ENCODE assay signal across 20 mouse cellular contexts in genomic region chr15:96268610-96269009, GRCm38 (mm10).
"Had no signal": no experiment of that assay in that cellular context is flagged by ENCODE, and none has a peak within 500 bp of the region (broad histone marks: within the 10 kb centered on the region; RNA-seq: fewer than 3 reads in every experiment).

No protein-coding gene starts in this region.

- H3K27ac ChIP-seq: kidney, postnatal 0 days; limb, embryonic 15.5 days; liver, embryonic 12.5 days; liver, embryonic 15.5 days; neural tube, embryonic 12.5 days; neural tube, embryonic 15.5 days; stomach, postnatal 0 days had no signal

- H3K9me3 ChIP-seq: liver, embryonic 15.5 days had no signal

- ATAC-seq: inflammation-experienced regulatory T-cells, adult 6 months; intestine, embryonic 16.5 days; liver, embryonic 12.5 days had no signal

- DNase-seq: kidney, adult 8-10 months; left cerebral cortex, postnatal 4 days; lung, adult 2 months; lung, postnatal 14 days; lung, postnatal 4 days; midbrain, embryonic 14.5 days; right cerebral cortex, adult 18-20 months; right cerebral cortex, postnatal 14 days; right cerebral cortex, postnatal 4 days; thymus, postnatal 25 days had no signal

- H3K4me2 ChIP-seq: limb, embryonic 15.5 days; liver, embryonic 12.5 days; liver, embryonic 15.5 days; midbrain, embryonic 11.5 days; neural tube, embryonic 12.5 days; neural tube, embryonic 15.5 days had no signal

- H3K27me3 ChIP-seq: limb, embryonic 15.5 days; liver, embryonic 12.5 days; liver, embryonic 15.5 days; neural tube, embryonic 12.5 days; neural tube, embryonic 15.5 days had no signal

- H3K4me1 ChIP-seq: liver, embryonic 12.5 days; neural tube, embryonic 12.5 days; neural tube, embryonic 15.5 days had no signal

- H3K9ac ChIP-seq: limb, embryonic 15.5 days; liver, embryonic 12.5 days; liver, embryonic 15.5 days; neural tube, embryonic 12.5 days; neural tube, embryonic 15.5 days had no signal

- H3K4me3 ChIP-seq: limb, embryonic 15.5 days; liver, embryonic 12.5 days; liver, embryonic 15.5 days; neural tube, embryonic 12.5 days; neural tube, embryonic 15.5 days had no signal
